Mouse (Mus musculus) left cerebral cortex, postnatal 14 days (tissue): ENCODE measurements around the gene Tmem163. TPM values are rescaled to one million over a fixed set of nuclear protein-coding genes. Genes with fewer than 3 reads are reported as not detected.

Experiments
- DNase-seq, 2 experiments: peaks; one replicate each; pipeline ENCODE4 v3.0.0; 2021 to 2022; ENCODE audit warnings: low spot score in 2 of 2, mixed read lengths in 1 of 2
- intact Hi-C: fragments of 180-260 bp; cut with DNase I; formaldehyde crosslinking; loops from one replicate; pipeline ENCODE4 v1.15.1; 2025
- long read RNA-seq, 2 experiments: library from polyadenylated mRNA; stranded (forward); transcript quantifications; one replicate each; pipeline ENCODE4 v2.0.0; 2021
- total RNA-seq, 2 experiments: library from RNA; stranded (reverse); gene quantifications; 2 replicates each; pipeline ENCODE4 v1.2.3; 2021

Tmem163 gene
- 10 to 100 TPM; 34.3 to 37.5 TPM for total RNA-seq
- long read RNA-seq, experiment 1, transcript Tmem163-205 (8 exons, 3,488 nt): major isoform, 81 of 87 reads
- long read RNA-seq, experiment 1, partial matches to known transcripts: 1 of 87 reads
- long read RNA-seq, experiment 1, other reads (novel, unspliced or antisense): 4 of 87 reads
- long read RNA-seq, experiment 2, transcript Tmem163-205 (8 exons, 3,488 nt): major isoform, 57 of 60 reads
- long read RNA-seq, experiment 2, partial matches to known transcripts: 0 of 60 reads
- long read RNA-seq, experiment 2, other reads (novel, unspliced or antisense): 3 of 60 reads

- DNase-seq: peak in 1 of 2 experiments; percentile 36
- intact Hi-C loops: no loop called here
Observed at GRCm38 (mm10) chr1:127679498-127680133, at the start of gene Tmem163. Tmem163 (minus strand) TSS chr1:127679548.

DNA sequence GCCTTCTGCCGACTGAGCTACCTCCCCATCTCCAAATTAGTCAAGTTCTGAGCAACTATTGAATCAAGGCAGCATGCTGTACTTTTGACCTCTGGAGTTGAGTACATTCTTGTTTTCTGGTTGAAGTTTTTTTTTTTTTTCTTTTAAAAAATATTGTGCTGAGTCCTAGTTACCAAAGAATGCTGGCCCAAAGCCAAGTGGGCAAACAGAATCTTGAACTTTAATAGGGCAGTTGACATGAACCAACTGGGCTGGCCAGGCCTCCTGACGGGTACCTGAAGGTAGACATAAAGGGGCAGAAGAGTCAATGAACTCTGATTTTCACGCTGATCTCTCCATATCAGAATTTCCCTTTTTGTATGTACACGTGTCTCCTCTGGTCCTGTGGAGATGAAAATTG is 49.7 kb upstream of the Tmem163 start, which contains the start of gene Acmsd:
Gene Acmsd (plus strand): TSS at position 318 of the 400 bp plus-strand sequence.
- intact Hi-C loops: no loop called here
- DNase-seq: no peak

DNA sequence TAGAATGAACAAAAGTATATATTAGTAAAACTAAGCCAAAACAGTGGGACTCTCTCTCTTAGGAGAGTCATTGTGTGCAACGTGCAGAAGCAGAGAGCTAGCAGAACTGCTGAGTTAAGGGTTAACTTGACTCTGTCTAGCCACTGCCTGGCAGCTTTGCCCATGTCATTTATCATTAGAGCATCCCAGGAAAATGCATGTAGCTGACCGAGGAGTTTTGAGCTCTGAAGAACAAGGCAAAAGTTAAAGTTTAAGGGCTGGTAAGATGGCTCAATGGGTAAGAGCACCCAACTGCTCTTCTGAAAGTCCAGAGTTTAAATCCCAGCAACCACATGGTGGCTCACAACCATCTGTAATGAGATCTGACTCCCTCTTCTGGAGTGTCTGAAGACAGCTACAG is 44.2 kb upstream of the Tmem163 start:
- no peak for DNase-seq
- intact Hi-C loops: no loop called here

- intact Hi-C loops: no loop called here
- DNase-seq: no peak
Observed at GRCm38 (mm10) chr1:127718290-127718689, 38.9 kb upstream of the Tmem163 start.

DNA sequence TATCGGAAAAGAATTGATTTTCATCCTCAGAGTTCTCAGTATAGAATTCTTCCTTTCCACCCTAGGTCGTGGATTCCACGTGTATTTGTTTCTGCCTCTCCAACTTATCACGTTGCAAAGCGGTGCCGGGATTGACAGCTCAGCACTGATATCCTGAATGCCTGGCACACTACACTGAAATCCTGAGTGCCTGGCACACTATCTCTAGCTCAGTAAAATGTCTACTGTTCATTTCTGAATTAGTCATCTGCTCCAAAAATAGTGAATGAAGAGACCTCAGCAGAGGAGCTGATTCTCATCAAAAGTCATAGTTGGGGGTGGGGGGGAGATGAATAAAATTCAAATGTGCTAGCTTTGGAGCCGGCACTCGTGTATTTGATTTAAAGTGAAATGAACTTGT is 37.1 kb upstream of the Tmem163 start:
- DNase-seq: peak; percentile 40 to 62
- intact Hi-C loops: no loop called here

DNA sequence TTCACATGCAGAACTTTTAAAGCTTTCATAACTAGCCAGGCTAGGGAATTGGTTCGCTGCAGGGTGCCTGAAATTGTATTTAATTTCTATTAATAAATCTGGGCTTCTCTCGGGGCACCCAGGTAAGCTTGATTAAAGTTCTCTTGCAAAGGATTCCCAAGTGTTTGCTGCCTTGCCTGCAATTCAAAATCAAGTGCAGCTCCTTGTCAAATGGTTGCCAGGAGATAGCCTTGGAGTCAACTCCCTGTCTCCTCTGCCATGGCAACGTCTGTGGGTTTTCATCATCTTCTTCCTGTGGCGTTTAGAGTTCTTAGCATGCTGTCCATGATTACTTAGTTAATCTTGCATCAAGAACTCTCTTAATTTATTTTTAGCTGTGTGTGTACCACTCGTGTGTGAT is 26.9 kb upstream of the Tmem163 start:
- intact Hi-C loops: no loop called here
- peak; percentile 17 to 45 for DNase-seq

- no peak for DNase-seq
- intact Hi-C loops: no loop called here
Observed at GRCm38 (mm10) chr1:127702187-127702586, 22.8 kb upstream of the Tmem163 start.

- DNase-seq: peak in 1 of 2 experiments; percentile 40
Observed at GRCm38 (mm10) chr1:127696533-127696932, 17.2 kb upstream of the Tmem163 start.

GRCm38 (mm10) chr1:127677661-127678580 is 1.4 kb downstream of the Tmem163 start:
- no peak for DNase-seq
- intact Hi-C loops: loop anchor here (1.0 kb wide), 1 partner anchor 178 kb away; no protein-coding TSS in a partner anchor

More at GRCm38 (mm10) chr1:127696533-127696932, 17.2 kb upstream of the Tmem163 start:
- intact Hi-C loops: loop anchor here (5.0 kb wide), 1 partner anchor 61 kb away; no protein-coding TSS in a partner anchor

- intact Hi-C loops: loop anchor here (1.0 kb wide), 1 partner anchor 177 kb away; no protein-coding TSS in a partner anchor
- no peak for DNase-seq
Observed at GRCm38 (mm10) chr1:127677131-127677631, 2.2 kb downstream of the Tmem163 start.

GRCm38 (mm10) chr1:127676516-127677099 is 2.7 kb downstream of the Tmem163 start:
- intact Hi-C loops: loop anchor here (1.0 kb wide), 1 partner anchor 176 kb away; no protein-coding TSS in a partner anchor
- DNase-seq: no peak

DNA sequence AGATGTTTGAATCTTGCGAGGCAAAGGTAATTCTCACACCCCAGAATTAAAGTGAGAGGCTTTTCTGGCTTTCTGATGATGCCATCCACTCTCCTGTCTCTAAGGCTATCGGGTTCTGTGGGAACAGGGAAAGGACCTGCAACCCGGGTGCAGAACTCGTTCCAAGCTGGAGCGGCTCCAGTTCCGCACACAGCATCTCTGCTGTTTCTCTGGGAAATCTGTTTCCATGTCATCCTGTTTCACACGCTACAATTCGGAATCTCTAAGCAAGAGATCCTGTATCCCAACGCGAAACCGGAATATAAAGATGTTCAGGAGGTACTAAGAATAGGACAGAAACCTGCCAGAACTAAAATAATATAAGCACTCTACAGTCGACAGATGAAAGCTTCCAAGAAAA is 3.2 kb downstream of the Tmem163 start:
- peak; percentile 44 to 67 for DNase-seq
- intact Hi-C loops: no loop called here

DNA sequence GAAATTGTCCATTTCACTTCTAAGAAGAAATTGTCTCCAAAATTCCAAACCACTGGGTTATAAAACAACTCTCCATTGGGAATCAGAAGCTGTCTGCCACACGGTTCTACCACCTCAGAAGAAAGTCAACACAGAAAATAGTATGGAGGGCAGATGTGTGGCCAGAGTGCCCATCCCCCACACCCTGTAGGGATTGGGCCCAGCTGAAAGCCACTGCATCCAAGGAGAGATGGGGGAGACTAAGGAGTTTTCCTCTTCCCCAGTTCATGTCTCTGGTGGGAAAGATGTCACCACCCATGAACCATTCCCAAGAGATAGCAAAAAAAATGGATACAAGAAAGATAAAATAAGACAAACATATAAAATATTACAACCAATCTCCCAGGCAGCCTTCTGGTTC is 4.1 kb downstream of the Tmem163 start:
- no peak for DNase-seq
- intact Hi-C loops: no loop called here

DNA sequence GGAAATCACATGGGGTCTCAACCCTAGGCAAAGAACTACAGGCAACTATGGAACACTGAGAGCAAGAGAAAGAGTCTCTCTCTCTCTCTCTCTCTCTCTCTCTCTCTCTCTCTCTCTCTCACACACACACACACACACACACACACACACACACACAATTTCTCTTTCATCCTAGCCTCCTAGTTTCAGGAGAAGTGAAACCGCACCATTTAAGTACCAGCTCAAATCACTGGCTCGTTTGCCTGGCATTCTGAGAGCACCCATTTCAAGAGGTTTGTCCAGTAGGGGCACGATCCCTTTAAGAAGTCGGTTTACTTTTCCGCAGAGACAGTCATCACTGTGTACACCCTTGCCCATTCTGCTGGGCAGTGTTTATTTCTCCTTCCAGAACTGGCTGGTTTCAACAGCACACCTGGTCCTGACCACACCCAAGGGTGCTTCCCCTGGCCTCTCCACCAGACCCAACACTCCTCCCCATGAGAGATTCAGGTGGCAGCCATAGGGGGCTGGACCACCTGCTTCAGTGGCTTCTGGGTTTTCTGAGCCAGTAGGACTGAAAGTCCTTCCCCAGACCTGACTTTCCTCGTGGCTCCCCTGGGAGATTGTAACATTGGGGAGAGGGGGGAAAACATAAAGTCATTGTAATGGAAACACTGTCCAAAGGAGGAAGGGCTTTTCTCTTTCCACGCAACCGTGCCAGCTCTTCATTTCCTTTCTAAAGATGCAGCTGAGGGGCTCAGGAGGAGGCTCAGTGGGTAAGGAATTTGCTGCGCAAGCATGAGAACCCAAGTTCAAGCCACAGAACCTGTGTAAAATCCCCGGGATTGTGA is 5.9 kb downstream of the Tmem163 start:
- intact Hi-C loops: no loop called here
- no peak for DNase-seq

DNA sequence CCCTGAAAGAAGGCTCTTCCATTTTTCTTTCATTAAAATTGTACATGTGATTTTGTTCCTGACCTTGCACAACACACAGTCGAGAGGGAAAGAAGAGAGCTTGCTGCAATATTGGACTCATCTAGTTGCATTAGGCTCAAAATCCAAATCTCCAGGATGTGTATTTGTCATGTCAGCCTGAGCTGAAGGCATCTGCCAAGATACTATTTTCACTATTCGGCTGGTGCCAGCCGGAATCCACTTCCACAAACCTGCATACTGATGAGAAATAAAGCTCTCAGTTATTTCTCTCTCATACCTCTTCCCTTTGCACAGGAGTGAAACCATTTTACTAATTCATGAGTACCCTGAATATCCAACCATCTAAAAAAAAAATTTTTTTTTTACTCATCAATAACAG is 11.2 kb downstream of the Tmem163 start:
- peak; percentile 30 to 49 for DNase-seq
- intact Hi-C loops: no loop called here

DNA sequence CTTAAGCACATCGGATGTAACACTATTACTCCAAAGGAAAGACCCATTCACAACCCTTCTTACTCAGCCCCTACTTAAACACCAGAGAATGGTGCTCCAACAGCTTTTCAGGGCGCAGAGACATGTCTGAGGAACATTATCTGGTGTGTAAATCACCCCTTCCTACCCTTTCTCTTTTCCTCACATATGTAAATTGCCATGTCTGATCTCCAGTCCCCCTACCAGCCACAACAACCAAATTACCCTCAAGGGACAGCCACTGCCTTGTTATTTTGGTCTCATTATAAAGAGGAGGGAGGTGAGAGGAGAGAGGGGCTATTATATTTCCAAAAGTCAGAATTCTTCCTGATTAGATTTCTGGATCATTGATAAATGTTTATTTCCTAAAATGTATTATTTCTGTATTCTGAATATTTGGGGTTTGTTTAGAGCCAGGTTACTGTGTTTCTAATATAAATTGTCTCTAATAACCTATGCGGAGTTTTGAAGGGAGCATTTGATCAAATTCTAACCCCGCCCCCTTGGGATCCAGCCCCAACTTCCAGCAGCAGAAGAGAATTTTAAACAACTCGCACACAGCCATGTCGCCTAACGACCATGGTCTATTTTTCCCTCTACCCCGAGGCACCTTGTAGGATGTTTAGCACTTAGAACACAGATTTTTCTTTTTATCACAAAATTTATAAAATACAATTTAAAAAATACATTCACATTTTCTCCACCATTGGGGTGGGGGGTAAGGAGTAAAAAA is 12.1 kb downstream of the Tmem163 start:
- no peak for DNase-seq
- intact Hi-C loops: no loop called here

DNA sequence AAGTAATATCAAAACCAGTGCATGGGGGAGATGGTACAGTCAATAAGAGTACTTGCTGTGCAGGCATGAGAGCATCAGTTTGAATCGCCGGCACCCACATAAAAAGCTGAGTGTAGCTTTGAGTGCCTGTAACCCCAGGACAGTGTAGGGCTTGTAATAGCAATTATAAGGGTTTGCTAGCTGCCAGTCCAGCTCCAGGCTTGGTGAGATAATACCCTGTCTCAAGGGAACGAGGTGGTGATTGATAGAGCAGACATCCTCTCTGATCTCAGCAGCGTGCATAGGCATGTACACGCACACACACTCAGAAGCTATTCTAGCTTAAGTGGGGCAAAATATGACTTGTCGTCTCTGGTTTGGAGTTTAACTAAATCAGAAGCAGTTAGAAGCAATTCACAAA is 13.1 kb downstream of the Tmem163 start:
- DNase-seq: no peak
- intact Hi-C loops: no loop called here
